Mouse (Mus musculus): ENCODE results near the gene Tvp23a. TPM values are rescaled to one million over a fixed set of nuclear protein-coding genes. Genes with fewer than 3 reads are reported as not detected.

Gene Tvp23a
- total RNA-seq, 2 experiments from 2014 or later = 1.1 to 3.0 TPM

DNA sequence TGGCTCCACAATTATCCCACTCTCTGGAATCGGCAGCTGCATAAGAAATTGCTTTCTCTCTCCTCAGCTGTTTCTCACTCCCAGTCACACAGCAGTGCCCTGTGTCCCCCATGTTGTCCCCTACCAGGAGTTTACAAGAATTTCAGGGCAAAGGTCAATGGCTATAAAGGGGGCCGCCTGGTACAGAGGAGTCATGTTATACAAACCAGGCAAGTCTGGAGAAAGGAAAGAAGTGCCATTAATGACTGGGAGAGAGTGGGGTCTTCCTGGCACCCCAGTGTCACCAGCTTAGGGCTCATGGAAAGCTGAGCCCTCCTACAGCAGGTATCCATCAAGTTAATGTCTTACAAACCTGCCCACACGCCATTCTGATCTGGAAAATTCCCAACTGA is 7.4 kb upstream of the Tvp23a start:
- no peak for DNase-seq (ENCODE audit: low spot score in 2 of 2)

DNA sequence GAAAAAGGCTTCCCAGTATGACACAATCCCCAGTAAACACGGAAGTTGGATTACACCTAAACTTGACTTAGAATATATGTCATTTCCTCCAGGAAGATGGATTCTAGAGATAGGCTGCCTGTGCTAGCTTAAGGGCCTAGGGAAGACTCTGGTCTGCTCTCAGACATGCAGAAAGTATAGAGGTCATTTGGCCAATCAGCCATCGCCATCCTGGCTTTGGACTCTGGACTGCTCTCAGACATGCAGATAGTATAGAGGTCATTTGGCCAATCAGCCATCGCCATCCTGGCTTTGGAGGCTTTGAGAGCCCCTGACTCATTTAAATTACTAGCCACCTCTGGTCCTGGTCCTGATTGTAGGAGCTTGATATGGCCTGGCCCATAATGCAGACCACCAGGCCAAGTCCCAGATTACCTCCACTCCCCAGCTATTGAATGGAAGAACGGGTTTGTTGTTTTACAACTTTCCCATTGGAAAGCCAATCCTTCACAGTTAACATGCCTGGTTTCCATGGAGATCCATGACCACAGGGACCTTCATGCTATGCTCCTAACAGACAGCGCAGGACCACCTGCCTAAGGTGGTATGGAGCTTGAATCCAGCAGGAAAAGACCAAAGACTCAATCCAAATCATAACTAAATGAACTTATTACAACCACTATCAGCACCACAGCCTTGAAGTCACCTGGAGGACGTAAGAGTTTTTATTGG is 6.9 kb upstream of the Tvp23a start:
- no peak for DNase-seq (ENCODE audit: low spot score in 2 of 2)

DNA sequence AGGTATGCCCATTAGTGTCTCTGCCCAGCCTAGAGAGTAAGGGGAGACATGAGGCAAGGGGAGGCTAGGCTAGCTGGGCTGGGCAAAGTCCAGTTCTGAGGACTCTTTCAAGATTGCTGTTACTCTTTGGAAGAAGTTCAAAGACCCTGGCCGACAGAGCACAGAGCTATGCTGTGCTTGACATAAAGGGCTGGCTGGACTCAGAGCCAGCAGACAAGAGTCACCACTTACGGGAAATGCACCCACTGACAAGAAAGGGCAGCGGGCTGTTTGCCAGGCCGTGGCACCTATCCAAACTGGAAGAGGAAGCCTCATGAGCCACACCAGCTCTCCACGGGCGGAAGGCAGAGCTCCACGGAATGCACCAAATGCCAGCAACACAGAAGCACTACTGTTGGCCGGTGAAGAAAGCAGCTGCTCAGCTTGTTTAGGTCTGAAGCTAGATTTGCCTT is 5.3 kb upstream of the Tvp23a start:
- peak; percentile 88 to 89 for DNase-seq (ENCODE audit: low spot score in 2 of 2)

DNA sequence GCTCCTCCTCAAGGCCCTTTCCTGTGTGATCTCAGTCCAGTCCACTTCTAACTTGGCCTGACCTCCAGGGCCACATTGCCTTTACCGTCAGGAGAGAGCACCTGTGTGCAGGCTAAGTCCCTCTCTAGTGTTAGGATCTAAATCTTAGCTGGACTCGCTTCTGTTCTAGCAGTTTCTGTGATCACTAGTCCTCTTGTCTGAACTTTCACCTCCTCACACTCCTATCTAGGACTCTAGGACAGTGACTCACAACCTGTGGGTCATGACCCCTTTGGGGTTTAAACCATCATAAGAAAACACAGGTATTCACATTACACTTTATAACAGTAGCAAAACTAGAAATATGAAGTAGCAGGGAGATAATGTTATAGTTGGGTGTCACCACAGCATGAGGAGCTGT is 4.7 kb upstream of the Tvp23a start:
- DNase-seq (ENCODE audit: low spot score in 2 of 2) = no peak

DNA sequence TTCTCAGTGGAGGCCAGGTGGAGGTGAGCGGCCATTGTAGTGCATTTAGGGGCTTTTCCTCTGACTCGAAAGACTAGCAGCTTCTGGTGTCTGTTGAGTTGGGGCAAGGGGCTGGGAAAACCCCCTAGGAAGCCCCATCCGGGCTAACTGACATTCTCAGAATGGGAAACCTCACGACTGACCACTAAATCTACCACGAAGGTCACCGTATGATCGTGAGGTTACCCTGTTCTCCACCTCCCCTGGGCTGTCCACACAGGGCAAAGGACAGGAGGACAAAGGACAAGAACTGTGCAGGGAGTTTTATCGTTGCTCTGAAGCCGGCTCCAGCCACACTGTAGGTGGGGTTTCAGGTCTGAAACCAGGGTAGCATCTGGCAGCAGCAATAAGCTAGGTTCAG is 1.8 kb upstream of the Tvp23a start:
- no peak for DNase-seq (ENCODE audit: low spot score in 2 of 2)

DNA sequence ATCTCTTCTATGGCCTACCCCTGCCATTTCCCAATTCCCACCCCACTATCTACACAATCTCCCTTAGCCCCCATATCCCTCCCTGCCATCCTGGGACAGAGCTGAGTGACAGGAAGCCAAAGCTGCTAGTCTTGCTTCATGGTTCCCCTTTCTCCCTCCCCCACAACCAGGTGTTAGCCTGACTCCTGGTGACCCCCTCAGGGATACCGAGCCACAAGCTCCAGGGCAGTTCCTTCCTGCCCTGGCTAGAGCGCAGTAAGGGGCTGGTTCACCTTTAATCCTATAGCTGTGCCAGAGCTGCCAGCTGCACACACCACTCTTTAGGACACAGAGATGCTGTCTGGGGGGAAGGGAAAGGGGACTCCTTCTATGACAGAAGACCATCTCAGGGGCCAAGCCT is 619 bp upstream of the Tvp23a start:
- DNase-seq (ENCODE audit: low spot score in 2 of 2) = no peak

DNA sequence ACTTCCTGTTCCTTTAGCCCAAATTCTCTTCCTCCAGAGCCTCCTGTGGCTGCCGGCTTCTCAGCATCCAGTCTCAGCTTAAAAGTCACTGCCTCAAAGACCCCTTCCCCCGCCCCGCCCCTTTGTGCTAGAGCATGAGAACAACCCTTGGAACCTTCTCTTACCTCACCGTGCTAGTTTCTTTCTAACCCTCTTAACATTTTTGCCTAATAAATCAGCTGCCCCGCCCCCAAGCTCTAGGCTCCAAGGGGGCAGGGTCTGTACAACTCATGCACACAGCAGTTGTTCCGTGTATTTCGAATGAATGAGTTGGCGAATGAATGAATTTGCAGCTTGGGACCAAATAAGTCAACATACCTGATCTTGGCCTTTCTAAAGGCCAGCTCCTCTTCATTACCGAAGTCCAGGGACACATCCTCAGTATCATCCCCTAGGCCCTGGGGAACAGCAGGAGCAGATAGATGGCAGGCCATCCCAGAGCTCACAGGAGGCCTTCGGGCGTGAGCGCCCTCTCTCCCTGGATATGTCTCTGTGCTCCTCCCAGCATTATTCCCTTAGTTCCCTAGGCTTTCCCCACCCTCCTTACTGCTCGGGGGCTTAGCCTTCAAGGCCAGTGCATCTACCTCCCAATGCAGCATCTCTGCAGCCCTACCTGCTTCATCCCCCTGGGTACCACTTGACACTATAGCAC is 444 bp downstream of the Tvp23a start:
- DNase-seq (ENCODE audit: low spot score in 2 of 2) = no peak

DNA sequence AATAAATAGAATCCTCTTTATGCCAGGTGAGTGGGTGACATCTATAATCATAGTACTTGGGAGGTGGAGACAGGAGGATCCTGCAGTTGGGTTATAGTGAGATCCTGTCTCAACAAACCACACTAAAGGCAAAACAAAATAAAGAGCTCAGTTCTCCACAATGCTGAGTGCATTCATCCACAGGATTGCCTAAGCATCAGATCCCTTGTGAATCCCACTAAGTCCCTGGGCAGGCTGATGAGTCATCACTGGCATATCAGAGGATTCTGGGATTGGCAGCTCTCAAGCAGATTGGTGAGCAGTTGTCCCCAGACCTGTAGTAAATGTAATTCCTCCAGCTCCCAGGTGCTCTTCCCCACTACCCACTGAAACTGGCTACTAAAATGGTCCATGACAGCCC is 3.4 kb downstream of the Tvp23a start:
- DNase-seq (ENCODE audit: low spot score in 2 of 2) = no peak

DNA sequence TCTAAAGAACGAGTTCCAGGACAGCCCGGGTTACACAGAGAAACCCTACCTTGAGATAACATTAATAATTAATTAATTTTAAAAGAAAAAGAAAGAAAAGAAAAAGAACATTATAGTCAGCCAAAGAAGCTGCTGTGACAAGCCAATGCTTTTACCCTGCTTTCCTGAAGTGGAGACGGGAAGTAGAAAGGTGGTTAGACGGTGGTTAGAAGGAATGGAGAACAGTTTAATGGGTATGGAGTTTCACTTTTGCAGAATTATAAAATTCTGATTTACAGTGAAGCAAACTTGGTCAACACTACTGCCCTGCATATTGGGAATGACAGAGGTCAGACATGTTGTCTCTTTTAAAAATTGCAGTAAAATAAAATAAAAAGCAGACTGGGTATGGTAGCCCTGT is 5.4 kb downstream of the Tvp23a start:
- no peak for DNase-seq (ENCODE audit: low spot score in 2 of 2)

DNA sequence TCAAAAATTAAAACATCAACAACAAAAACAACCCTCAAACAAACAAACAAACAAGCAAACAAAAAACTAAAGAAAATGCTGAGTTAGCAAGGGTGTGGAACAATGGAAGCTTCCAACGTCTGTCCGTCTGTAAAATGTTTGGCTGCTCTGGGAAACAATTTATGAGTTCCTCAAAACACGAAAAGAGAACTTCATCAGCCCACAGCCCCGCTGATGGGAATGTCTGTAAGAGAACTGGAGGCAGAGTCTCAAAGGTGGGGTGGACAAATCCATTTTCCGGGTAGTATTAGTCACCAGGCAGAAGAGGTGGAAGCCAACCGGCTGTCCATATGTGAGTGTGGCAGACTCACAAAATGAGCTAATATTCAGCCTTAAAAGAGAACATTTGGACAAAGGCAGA is 5.8 kb downstream of the Tvp23a start:
- DNase-seq (ENCODE audit: low spot score in 2 of 2) = no peak

DNA sequence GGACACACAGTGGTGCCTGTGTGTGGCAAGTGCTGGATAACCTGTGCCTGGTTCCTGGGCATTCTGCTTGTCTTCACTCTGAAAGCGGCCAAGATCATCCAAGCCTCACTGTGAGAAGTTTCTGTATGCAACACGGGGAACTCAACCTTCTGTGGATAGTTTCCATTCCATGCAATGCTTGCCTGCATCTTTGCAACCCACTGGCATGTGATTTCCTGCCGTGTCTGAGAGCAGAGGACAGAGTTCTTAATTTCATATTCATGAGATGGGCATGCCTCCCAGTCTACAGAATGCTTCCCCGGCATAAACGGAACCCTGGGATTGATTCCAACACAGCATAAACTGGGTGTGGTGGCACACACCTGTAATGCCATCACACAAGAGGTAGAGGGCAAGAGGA is 9.1 kb downstream of the Tvp23a start:
- no peak for DNase-seq (ENCODE audit: low spot score in 2 of 2)

DNA sequence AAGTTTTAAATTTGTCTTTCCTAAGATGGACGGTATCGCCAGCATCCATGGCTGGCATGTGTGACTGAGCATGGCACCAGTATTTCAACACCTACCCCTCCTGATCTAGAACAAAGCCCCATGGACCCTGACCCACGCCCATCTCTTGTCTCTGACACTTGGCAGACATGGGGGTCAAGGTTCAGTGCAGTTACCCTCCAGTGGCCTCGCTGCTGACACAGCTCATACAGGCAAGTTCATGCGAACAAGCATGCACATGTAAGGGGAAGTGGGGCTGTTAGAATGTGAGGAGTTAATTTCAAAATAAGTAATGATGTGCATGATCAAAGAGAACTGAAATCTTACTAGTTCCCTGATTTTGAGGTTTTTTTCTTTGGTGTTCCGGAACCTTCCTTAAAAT is 11.0 kb downstream of the Tvp23a start:
- DNase-seq (ENCODE audit: low spot score in 2 of 2) = no peak

DNA sequence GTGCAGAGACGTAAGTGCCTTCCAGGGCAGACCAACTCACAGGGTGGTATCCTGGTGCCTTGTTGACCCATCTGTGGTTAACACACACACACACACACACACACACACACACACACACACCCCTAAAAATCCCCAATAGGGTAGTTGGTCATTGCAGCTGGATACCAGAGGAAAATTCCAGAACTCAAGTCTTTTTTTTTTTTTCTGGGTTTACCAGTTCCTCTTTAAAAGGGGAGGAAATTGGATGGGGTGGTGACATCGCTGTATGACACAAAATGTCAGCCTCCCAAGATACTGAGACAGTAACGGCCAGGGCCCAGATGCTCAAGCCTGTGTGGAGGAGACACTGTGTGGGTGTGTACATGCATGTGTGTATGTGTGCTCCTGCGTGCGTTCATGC is 13.8 kb downstream of the Tvp23a start:
- DNase-seq (ENCODE audit: low spot score in 2 of 2) = no peak

DNA sequence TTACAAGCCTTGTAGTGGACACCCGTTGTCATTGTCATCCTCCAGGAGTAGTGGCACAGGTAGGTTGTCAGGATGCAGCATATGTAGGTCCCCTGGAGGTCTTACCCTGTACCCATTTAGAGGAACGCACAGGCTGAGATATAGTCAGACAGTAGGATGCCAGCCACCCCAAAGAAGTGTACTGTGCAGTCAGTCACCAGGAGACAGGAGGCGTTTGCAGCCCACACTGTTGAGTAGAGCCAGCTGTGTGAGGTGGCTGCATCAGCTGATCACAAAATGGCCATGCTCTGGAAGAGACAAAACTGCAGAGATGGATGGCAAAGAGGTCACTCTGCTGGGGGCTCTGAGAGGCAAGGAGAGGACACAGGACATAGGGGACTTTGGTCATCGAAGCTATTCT is 14.8 kb downstream of the Tvp23a start:
- DNase-seq (ENCODE audit: low spot score in 2 of 2) = no peak

DNA sequence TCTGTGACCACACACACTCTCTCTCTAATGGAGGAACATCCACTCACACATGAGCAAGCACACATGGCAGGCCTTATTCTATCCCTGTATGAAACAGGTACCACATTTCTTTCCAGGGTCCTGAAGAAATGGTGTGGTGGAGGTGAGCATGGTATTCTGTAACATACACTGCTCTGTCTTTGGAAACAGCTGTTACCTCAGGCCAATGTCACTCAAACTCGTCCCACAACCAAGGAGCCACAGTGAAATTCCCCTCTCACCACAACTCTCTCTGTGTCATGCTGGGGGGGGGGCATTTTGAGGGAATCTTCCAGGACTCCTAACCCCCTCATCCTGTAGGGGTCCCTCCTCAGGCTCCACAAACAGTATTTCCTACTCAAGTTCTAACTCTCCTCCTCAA is 15.3 kb downstream of the Tvp23a start:
- no peak for DNase-seq (ENCODE audit: low spot score in 2 of 2)

DNA sequence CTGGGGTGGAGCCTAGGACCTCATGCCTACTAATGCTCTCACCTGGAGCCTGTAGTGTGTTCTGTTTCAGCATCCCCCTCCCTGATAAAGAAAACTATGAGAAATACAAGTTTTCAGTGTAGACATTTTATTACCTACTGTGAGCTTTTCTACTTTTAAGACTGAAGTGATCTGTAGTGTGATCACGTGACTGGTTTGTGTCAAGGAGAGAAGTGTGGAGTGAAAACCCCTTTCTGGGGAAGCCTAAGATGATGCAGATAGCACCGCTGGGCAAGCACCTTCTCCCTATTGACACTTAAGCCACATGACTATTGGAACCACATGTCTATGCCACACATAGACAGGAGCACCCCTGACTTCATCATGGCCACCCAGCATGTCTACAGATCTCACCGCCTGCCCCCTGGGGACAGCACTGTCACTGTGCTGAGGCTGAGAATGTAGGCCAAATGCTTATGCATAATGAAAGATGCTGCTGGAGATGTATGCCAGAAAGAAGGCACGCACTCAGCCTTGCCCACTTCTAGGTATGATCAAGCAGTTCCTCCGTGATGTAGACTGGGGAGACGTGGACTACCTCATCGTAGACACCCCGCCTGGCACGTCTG is 26.6 kb downstream of the Tvp23a start:
- DNase-seq (ENCODE audit: low spot score in 2 of 2) = no peak

DNA sequence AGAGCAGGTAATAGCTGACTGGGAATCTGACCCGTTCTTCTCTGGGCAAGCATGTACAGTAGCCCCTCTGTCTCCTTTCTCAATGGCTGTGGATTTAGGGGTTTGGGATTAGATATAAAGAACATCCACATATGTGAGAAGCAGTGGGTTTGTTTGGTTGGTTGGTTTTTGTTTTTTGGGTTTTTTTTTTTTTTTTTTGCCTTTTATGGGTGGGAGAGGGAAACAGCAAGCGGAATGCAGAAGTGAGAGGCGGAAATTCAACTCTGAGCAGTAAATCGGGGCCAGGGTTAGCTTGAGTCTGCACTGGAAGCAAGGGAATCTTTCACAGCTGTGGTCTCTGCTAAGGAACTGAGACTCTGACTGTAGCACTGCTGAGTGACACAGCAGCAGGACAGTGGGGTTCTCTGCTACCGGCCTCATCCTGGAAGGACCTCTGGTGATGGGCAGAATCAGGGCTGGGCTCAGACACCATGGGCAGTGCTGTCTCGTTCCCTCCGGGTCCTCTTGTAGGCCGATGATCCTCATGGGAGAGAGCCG is 29.4 kb downstream of the Tvp23a start:
- no peak for DNase-seq (ENCODE audit: low spot score in 2 of 2)

DNA sequence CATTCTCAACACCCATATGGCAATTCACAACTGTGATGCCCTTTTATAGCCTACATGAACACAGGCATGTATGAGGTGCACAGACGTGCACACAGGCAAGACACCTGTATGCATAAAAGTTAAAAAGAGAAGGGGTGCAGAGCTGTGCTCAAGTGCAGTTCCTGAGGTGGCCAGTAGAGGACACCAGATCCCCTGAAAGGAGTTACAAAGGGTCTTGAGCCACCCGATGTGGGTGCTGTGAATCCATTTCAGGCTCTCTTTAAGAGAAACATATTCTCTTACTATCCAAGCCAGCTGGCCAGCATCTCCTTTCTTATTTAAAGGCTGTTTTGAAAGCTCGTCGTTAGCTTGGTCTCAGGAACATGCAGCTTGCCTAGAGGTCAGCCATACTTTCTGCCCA is 30.3 kb downstream of the Tvp23a start:
- DNase-seq (ENCODE audit: low spot score in 2 of 2) = peak in 1 of 2 experiments; percentile 18

DNA sequence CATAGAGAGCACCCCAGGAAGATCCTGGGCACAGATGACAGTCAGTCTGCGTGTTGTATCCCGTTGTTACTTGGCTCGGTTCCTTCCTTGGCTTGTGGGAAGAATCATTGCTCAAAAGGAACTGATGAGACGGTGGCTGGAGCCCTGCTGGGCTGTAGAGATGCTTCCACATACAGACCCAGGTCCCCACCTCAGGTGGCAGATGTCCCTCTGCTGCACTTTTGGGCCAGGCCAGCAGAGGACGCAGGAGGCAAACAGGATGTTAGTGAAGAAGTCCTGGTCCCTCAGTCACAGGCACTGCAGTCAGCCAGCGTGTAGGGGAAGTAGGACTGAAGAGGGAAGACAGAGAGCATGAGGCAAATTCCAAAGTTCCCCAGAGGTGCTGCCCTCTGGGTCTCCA is 31.2 kb downstream of the Tvp23a start:
- DNase-seq (ENCODE audit: low spot score in 2 of 2) = peak in 1 of 2 experiments; percentile 29

DNA sequence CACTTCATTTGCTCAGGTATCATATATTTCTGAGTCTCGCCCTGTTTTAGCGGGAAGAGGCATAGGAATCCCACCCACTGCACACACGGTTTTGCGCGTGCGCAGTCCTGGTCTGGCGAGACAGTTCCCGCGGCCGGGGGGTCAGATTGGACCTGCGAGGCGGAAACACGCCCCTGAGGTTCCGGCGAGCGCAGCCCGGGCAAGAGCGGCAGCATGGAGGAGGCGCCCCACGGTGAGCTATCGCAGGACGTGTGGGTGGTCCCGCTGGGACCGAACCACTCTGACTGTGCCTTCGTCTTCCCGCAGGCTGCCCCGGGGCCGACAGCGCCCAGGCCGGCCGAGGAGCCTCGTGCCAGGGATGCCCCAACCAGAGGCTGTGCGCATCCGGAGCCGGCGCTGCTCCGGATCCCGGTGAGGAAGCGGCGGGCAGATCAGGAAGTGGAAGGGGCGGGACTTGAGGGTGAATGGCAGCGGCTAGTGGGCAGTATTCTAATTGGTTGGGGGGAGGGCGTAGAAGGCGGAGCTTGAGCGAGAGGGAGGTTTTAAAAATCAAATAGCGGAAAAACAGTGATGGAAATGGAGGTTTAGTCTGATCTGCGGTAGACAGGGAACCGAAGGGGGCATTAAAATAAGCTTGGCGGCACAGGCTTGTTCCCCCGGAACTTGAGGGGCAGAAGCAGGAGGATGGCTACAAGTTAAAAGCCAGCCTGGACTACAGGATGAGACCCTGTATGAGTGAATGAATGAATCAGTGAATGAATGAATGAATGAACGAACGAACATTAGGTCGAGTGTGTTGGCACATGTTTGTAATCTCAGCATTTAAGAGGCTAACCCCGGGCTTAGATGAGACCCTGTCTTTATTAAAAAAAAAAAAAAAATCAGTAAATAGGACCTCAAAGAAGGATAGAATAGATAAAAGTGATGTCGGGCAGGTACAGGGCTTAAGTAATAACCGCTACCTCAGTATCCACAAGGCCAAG is 35.1 kb downstream of the Tvp23a start, which contains the start of gene Nubp1:
Gene Nubp1, plus strand, starts transcription at position 185 of the 983 bp plus-strand sequence.
- peak; percentile 89 to 90 for DNase-seq (ENCODE audit: low spot score in 2 of 2)

DNA sequence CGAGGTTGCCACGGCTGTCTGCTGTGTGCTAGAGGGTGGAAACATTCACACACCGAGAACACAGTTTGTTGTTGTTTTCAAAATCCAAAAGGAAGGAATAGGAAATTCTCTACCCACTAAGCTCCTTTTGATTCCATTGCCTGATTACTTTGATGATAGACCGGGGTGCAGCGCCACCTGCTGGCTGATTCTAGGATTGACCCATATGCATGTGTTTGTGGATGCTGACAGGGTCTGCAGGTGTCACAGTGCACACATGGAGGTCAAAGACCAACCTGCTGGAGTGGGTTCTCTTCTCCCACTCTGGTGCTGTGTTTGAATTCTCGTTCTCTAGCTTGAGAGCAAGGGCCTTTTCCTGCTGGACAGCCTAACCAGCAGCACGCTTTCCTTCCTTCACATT is 48.0 kb downstream of the Tvp23a start:
- DNase-seq (ENCODE audit: low spot score in 2 of 2) = peak; percentile 82 to 86
